Mouse (Mus musculus): ENCODE measurements around the gene Pou4f2.

- TF ChIP-seq TAL1 (IDR thresholded peaks at IDR 0.05; ENCODE audit: low read length) (no peak), GATA1 (IDR thresholded peaks at IDR 0.05; ENCODE audit: low read length) (no peak)
Observed at GRCm38 (mm10) chr8:78436071-78436651, at the start of gene Pou4f2.

Measured in erythroblast, embryonic 14.5 days (primary cell).